Mouse (Mus musculus) heart, postnatal 10 days (tissue): ENCODE measurements around the gene Smco2. TPM values are rescaled to one million over a fixed set of nuclear protein-coding genes. Genes with fewer than 3 reads are reported as not detected.

Experiments used
- DNase-seq, 2 experiments: peaks; one replicate each; pipeline ENCODE4 v3.0.0; 2021
- intact Hi-C: fragments of 180-260 bp; cut with DNase I; formaldehyde crosslinking; loops from one replicate; pipeline ENCODE4 v1.15.1; 2025
- total RNA-seq, 2 experiments: library from RNA; stranded (reverse); gene quantifications; 2 replicates each; pipeline ENCODE4 v1.2.3; 2021

Gene Smco2
- total RNA-seq, result under 1 TPM; 0.40 to 0.62 TPM

DNA sequence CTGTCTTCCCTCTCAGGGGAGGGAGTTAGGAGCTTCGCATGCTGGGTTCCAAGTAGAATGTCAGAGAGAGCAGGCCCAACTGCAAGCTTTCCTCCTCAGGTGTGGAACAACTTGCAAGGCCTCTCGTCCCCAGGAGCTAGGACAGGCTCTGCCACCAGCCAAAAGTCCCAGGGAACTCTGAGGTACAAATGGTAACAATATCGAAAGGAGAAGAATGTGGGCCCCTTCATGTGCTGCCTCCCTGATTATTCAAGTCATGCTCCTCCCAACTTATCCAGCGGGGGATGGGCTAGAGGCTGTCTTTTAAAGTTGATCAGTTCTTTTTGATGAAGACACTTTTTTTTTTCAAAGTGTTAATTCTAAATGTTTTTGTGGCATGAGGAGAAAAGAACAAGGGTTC lies at the start of gene Smco2:
Gene Smco2, plus strand, starts transcription at position 55 of the 400 bp plus-strand sequence.
- DNase-seq, result no peak
- intact Hi-C loops, result no loop called here

DNA sequence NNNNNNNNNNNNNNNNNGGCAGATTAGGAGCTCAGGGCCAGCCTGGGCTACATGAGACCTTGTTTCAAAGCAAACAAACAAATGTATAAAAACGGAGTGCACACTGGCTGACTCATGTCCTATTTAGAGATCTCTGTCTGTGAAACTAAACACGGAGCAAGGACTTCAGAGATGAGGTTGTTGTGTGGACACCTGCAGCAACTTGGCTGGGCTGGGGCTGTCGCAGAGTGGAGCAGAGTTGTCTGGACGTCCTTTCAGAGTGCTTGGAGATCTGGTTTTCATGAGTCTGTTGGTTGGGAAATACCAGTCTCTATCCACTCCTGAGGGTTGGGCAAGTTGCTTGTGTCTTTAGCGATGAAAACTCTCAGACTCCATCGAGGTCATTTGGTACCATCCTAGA lies 39.9 kb upstream of the Smco2 start:
- intact Hi-C loops, result no loop called here

DNA sequence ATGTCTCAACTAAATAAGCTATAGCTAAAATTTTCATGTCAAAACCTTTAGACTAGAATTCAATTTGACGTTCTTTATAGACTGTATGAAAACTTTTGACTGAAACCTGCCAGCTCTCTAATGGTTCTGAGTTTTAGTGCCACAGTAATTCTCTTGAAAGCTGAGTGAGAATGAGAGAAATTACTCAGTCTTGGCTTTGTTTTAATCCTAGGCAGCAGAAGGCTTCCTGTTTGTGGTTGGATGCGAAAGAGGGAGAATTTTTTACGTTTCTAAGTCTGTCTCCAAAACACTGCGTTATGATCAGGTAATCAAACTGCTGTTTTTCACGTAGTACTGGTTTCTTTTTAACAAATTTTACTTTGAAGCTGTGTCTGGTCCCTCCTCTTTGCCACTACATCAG lies 36.9 kb upstream of the Smco2 start:
- DNase-seq, result no peak
- intact Hi-C loops, result no loop called here

More for the DNA sequence above, 39.9 kb upstream of the Smco2 start:
- no peak for DNase-seq

DNA sequence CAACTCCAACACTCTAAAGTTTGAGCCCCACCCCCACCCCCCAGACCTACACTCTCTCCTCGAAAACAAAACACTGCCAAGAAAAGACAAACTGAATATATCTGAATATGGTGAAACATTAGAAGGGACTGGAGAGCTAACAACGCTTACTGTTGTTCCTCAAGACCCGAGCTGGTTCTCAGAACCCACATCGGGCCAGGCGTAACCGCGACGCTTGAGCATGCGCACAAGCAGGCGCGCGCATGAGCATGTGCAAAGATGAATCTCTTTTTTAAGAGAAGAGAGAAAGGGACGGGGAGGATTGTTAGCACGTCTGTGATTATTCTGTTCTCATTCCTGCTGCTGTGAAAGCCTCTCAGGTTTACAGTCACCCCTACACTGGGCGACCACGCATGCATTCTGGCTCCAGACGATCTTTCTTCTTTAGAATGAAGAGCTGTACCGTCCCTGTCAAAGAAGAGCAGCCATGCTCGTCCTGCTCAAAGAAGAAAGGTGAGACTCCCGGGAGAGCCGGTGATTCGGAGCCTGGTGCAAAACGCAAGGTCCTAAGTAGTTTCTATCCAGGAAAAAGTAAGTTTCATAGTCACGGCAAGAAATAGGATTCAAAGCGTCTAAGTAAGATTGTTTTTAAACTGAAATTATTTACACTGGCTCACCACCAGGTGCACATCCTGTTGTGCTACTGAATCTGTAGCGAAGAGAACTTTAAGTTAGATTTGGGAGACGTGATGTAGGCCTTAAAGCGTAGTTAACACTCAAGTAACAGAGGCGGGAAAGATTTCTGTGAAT lies 29.5 kb upstream of the Smco2 start:
- no peak for DNase-seq
- intact Hi-C loops, result loop anchor here (10.0 kb wide), 2 partner anchors 294 to 1134 kb away; no protein-coding TSS in a partner anchor

DNA sequence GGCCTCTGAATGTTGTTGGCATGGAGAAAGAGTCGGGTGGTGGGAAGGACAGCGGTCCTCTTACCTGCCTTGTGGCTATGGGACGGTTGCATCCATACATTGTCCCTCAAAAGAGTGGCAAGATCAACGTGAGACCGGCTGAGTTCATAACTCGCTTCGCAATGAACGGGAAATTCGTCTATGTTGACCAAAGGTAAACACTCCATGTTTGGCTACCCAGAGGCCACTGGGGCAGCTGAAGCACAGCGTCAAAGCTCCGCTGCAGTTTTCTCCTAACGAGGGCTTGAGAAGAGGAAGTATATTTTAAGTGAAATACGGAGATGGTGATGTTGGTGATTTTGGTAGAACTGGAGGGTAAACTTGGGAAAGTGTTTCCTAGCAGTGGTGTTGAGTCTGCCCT lies 27.9 kb upstream of the Smco2 start:
- intact Hi-C loops, result loop anchor here (10.0 kb wide), 2 partner anchors 293 to 1133 kb away; no protein-coding TSS in a partner anchor
- DNase-seq, result no peak

DNA sequence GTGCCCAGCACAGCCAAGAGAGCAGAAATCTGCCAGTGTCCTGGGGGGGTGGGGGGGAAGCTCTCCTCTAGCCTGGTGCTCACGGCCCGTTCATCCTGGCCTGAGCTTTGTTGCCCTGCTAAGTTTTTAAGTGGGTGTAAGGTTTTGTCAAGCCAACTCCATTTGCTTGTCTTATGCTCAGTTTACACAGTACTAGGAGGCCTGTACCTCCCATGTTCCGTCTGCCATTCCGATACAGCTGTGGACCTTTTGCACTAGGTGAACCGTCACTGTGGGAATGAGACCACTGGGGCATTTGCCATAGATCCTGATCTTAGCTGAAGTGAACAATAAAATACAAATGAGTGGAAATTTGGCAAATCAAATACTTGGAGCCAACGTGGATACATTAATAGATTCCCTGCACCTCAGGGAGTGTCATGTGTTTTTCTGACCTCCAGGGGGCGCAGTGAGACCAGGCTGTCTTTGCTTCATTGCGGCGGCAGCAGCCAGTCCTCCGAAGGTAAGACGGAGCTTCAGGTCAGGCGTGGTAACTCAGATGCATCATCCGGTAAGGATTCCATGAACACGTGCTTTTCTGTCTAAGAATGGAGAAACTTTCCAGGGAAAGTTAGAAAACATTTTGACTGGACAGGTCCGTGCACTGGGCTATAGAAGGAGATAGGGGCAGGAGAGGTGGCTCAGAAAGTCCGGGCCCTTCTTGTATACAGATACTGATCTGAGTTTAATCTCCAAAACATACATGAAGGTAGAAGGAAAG lies 25.0 kb upstream of the Smco2 start:
- intact Hi-C loops, result loop anchor here (2.0 to 10.0 kb wide), 4 partner anchors 170 to 1130 kb away; no protein-coding TSS in a partner anchor
- peak; percentile 62 to 79 for DNase-seq

DNA sequence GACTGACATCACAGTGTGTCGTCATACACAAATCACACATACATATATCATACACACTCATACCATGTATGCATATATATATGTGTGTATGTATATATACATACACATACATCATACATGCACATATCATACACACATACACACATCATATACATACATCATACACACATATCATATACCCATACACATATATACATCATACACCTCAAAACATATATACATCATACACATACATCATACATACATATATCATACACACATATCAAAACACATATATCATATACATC lies 24.5 kb upstream of the Smco2 start:
- intact Hi-C loops, result loop anchor here (2.0 to 10.0 kb wide), 4 partner anchors 169 to 1129 kb away; no protein-coding TSS in a partner anchor
- DNase-seq, result no peak

DNA sequence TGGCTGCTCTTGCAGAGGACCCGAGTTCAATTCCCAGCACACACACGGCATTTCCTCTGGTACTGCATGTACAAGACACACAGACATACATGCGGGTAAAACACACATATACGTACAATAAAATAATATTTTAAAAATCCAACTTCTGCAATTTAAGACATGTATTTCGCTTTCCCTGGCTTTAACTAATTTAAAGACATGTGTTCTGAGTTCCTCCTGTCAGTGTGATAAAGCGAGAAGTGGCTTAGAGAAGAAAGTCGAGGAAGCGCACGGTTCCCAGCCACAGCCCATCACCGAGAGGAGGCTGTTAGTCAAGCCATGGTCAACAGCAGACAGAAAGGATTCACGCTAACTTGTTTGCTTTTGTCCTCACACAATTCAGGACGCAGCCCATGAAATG lies 18.6 kb upstream of the Smco2 start:
- no peak for DNase-seq
- intact Hi-C loops, result no loop called here

DNA sequence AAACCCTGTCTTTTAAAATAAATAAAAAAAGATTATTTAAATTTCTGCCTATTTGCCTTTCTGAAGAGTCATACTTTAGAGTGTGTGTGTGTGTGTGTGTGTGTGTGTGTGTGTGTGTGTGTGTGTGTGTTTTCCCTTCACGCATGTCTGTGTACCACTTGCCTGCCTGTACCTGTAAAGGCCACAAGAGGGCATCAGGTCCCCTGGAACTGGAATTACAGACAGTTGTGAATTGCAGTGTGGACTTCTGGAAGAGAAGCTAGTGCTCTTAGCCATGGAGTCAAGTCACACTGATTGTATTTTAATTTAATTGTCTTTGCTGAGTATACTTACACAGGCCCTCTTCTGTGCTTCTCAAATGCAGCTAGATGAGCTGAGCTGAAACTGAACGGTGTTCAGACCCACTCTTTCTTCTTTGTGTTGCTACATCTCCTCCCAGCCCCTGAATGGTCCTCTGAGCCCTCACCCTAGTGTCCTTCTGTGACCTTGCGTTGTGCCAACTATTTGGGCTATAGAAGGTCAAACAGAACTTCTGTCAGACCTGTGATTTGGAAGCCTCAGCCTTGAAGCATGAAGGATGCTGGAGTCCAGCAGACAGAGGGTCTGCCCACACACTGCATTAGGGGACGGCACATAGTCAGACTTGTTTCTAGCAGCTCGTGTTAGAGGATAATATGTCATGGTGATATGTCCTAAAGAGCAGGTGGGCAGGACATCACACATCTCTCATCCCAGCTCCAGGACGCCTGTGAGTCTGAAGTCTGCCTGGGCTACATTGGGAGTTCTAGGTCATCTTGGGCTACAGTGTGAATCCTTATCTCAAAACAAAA lies 16.2 kb upstream of the Smco2 start:
- intact Hi-C loops, result loop anchor here (1.0 to 2.0 kb wide), 3 partner anchors 129 to 161 kb away; no protein-coding TSS in a partner anchor
- peak; percentile 64 to 71 for DNase-seq

DNA sequence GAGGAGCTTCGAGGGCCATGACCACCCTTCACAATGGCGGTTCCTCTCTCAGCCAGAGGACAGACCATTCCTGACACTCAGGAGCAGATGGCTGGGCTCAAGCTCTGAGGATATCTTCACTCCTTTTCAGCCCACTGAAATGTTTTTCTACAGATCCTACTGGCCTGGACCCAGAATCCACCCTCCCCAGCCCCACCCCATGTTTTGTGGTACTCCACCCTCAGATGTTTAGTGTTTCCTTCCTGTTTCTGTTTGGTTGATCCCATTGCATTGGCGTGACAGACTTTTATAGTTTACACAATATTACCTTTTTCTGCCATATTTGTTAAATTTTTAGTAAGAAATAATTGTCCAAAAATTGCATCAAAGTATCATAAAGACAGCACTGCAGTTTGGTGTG lies 15.6 kb upstream of the Smco2 start:
- intact Hi-C loops, result no loop called here
- no peak for DNase-seq

DNA sequence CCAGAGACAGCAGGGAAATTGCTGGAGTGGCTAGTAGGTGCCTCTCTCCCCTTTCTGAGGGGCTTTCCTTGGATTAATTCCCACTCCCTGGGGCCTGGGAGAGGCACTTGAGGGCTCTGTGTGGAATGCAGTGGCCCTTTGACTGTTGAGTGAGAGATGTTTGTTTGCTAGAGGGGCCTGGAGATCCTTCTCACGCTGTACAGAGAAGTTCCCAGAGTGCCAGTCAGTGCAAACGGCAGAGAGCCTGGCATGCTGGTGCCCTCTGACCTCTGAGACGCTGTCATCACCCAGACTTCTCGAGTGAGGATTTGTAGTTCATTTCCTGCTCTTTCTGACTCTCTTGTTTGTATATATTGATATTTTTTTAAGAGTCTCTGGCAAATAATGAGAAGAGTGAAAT lies 14.1 kb upstream of the Smco2 start:
- intact Hi-C loops, result loop anchor here (5.0 kb wide), 1 partner anchor 47 kb away; no protein-coding TSS in a partner anchor
- no peak for DNase-seq

DNA sequence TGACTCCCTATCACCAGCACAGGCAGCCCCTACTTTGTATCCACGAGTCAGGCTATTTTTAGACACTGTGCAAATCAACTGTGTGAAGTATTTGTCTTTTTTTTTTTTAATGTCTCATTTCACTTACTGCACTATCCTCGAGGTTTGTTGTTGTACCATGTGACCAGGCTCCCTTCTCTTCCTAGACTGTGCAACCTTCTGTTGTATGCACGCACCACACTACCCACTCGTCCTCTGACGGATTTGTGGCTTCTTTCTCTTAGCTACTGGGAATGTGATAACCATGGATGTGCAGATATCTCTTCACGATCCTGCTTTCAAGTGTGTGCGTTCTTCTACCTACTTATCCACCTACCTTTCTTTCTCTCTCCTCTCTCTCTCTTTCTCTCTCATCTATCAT lies 12.6 kb upstream of the Smco2 start:
- intact Hi-C loops, result loop anchor here (5.0 kb wide), 1 partner anchor 45 kb away; no protein-coding TSS in a partner anchor
- DNase-seq, result no peak

DNA sequence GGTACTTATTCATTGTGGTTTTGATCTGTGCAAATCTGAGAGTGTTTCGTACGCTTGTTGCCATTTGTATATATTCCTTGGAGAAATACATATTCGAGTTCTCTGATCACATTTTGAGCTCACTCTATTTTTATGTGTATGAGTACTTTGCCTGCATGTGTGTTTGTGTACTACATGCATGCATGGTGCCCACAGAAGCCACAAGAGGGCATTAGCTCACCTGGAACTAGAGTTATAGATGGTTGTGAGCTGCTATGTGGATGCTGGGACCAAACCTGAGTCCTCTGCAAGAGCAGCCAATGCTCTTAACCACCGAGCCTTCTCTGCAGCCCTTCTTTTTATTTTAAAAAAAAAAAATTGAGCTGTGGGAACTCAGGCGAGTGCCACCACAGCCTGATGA lies 11.5 kb upstream of the Smco2 start:
- DNase-seq, result no peak
- intact Hi-C loops, result loop anchor here (5.0 kb wide), 1 partner anchor 44 kb away; no protein-coding TSS in a partner anchor

DNA sequence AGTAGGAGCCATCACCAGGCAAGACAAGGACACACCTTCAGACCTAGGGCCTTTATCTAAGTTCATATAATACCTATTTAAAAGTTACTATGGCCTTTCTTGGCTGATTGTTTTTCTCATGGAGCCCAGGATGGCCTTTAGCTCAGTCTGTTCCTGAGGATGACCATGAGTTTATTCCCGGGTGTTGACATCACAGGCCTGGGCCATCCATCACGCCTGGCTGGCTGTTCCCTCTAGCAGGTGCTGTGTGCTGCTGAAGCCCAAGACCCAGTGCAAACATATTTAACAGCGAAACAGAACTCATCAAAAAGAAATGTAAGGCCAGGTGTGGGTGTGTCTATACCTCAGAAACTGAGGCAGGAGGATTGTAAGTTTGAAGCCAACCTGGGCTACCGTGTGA lies 11.0 kb upstream of the Smco2 start:
- intact Hi-C loops, result loop anchor here (5.0 kb wide), 1 partner anchor 43 kb away; no protein-coding TSS in a partner anchor
- DNase-seq, result no peak

DNA sequence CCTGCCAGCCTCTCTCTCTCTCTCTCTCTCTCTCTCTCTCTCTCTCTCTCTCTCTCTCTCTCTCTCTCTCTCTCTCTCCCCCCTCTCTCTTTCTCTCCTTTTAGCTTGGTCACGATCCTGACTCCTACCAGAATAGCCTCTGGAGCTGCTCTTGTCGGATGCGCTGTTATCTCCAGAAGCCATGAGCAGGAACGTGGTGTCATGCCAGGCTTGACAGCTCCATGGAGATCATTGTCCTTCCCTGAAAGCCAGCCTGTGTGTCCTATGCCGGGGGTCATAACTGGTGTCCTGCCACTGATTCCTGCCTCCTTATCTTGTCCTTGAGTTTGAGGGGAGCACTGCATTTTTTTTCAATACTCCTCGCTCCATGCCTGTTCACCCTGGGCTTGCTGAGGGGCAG lies 5.0 kb upstream of the Smco2 start:
- intact Hi-C loops, result no loop called here
- DNase-seq, result peak; percentile 35 to 49

DNA sequence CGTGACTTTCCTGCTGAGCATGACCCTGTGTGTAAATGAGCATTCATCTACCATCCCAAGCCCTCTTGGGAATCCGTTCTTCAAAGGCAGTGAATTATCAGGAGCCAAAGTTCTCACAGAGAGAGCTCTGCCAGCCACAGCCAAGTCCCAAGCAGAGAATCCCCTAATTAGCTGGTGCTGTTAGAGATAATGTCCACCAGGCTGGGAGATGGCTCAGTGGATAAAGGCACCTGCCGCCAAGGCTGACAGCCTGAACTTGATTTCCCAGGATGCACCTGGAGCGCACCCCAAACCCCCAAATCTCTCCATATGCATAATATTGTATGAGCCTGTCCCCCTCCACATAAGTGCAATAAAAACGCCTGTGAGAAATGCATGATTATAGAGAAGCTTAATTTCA lies 4.6 kb upstream of the Smco2 start:
- intact Hi-C loops, result no loop called here
- DNase-seq, result no peak

DNA sequence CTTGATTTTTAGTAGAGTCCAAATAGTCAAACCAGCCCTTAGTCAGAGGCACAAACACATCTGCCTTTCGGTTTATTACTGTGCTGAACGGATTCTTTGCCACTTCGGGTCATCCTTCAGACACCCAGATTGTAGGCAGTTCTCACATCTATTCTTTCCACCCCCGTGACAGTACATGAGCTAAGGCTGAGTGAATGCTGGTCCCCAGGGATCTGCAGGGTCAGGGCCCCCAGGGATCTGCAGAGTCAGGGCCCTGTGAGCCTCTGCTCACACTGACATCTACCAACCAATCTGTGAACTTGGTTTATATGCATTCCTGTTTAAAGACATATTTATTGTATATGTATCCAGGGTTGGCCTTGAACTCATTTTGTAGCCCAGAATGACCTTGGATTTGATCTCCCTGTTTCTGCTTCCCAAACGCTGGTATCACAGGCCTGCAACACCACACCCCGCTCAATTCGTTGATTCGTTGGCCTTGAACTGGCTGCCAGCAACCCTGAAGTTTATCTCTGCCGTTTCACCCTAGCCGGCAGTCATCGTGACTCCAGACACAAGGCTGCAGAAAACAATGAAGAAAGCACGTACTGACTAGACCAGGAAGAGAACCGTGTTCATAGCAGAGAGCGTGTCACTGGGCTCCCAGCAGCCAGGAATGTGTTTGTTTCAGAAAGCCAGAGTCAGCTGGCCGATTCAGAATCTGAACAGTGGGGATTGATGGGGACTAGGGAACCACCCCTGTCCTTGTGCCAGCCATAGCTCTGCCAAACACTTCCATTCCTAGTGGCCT lies 3.7 kb upstream of the Smco2 start:
- peak; percentile 52 to 62 for DNase-seq
- intact Hi-C loops, result no loop called here

DNA sequence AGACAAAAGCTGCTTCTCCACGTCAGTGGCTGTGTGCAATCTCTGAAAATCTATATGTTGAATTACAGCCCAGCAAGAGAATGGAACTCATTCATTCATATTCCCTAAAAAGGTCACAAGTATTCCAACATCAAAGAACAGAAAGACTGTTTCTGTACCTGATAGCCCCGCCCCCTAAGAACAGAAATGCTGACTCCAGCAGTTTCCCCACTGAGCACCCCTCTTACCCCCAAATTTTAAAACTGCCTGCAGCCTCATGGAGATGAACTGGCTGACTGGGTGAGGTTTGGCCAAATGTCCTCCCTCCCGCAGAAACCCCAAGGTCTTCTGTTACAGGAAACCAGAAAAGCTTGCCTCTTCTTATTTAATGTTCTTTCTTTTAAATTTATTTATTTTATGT lies 2.5 kb upstream of the Smco2 start:
- intact Hi-C loops, result no loop called here

DNA sequence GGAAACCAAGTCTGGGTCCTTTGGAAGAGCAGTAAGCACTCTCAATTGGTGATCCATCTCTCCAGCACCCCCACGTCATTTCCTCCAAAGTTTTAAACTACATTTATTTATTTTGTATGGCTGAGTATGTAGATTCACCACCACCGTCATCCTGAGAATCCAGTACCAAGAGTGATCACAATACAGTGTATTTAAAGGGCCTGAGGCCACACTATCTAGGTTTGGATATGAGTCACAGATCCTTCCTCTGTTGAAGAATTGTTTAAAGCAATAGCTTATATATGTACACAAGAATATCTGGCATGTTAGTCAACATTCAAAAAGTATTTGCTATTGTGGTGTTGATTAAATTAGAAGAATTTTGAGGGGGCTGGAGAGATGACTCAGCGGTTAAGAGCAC lies 1.6 kb upstream of the Smco2 start:
- DNase-seq, result no peak

More for the DNA sequence above, 2.5 kb upstream of the Smco2 start:
- DNase-seq, result no peak

DNA sequence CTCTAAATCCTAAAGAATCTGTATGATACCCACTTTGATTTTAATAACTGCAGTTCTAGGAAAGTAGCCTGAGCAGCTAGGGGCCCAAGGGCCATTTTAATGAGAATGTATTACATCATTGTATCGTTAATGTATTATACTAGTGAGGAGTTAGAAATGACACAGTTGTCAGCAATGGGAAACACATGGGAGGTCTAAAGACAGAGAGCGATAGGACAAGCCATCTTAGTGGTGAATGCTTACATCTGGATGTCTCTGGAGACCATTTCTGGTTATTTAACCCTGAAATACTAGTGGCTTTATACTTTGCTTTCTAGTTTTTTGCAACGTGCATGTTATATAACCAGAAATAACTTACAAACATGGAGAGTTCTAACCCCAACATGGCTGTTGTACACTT lies 2.0 kb downstream of the Smco2 start:
- DNase-seq, result no peak
- intact Hi-C loops, result no loop called here

More for the DNA sequence above, 1.6 kb upstream of the Smco2 start:
- intact Hi-C loops, result no loop called here
